Comparison of ENCODE assay signal across 26 mouse cellular contexts in genomic region chr6:142893716-142894115, GRCm38 (mm10).
"Had no signal": no experiment of that assay in that cellular context is flagged by ENCODE, and none has a peak within 500 bp of the region (broad histone marks: within the 10 kb centered on the region; RNA-seq: fewer than 3 reads in every experiment).

No protein-coding gene starts in this region.

- DNase-seq: gastrocnemius, adult 2 months; gastrocnemius, postnatal 10 days; gastrocnemius, postnatal 25 days; heart, adult 2 months; heart, postnatal 10 days; heart, postnatal 4 days; kidney, postnatal 14 days; kidney, postnatal 4 days; liver; liver, embryonic 13.5 days had no signal

- H3K9me3 ChIP-seq: heart, embryonic 10.5 days; heart, embryonic 12.5 days; hindbrain, embryonic 10.5 days; hindbrain, embryonic 12.5 days; intestine, embryonic 15.5 days; limb, embryonic 10.5 days; limb, embryonic 12.5 days; liver, embryonic 13.5 days; liver, embryonic 15.5 days had no signal

- H3K9ac ChIP-seq: heart, embryonic 12.5 days; hindbrain, embryonic 12.5 days; hindbrain, embryonic 14.5 days; intestine, embryonic 15.5 days; limb, embryonic 12.5 days; liver, embryonic 13.5 days; liver, embryonic 15.5 days had no signal

- H3K4me3 ChIP-seq: gastrocnemius, adult 2 months; heart, adult 2 months; heart, embryonic 10.5 days; heart, embryonic 12.5 days; hindbrain, embryonic 10.5 days; hindbrain, embryonic 12.5 days; intestine, embryonic 15.5 days; layer of hippocampus, adult 2 months; left cerebral cortex, adult 2 months; limb, embryonic 10.5 days; limb, embryonic 12.5 days; liver, embryonic 13.5 days; liver, embryonic 15.5 days had no signal

- H3K27me3 ChIP-seq: heart, embryonic 12.5 days; hindbrain, embryonic 12.5 days; intestine, embryonic 15.5 days; limb, embryonic 12.5 days; liver, embryonic 13.5 days; liver, embryonic 15.5 days had no signal

- H3K4me1 ChIP-seq: heart, embryonic 10.5 days; hindbrain, embryonic 10.5 days; hindbrain, embryonic 12.5 days; intestine, embryonic 15.5 days had no signal

- H3K27ac ChIP-seq: gastrocnemius, adult 2 months; heart, adult 2 months; heart, embryonic 10.5 days; hindbrain, embryonic 10.5 days; hindbrain, embryonic 12.5 days; hindbrain, embryonic 14.5 days; intestine, embryonic 15.5 days; layer of hippocampus, adult 2 months; left cerebral cortex, adult 2 months; limb, embryonic 10.5 days; limb, embryonic 12.5 days; liver, embryonic 13.5 days; liver, embryonic 15.5 days had no signal

- H3K36me3 ChIP-seq: heart, embryonic 10.5 days; heart, embryonic 12.5 days; hindbrain, embryonic 10.5 days; hindbrain, embryonic 12.5 days; intestine, embryonic 15.5 days; limb, embryonic 10.5 days; limb, embryonic 12.5 days; liver, embryonic 13.5 days; liver, embryonic 15.5 days had no signal

- ATAC-seq: forebrain, embryonic 16.5 days; hindbrain, embryonic 16.5 days; inflammation-experienced regulatory T-cells, adult 6 months; intestine, embryonic 15.5 days; intestine, postnatal 0 days had no signal

- H3K4me2 ChIP-seq: heart, embryonic 12.5 days; hindbrain, embryonic 12.5 days; hindbrain, embryonic 14.5 days; intestine, embryonic 15.5 days; limb, embryonic 12.5 days; liver, embryonic 11.5 days; liver, embryonic 13.5 days; liver, embryonic 15.5 days had no signal
